Mouse (Mus musculus) embryonic fibroblast, embryonic 13.5 days (primary cell): ENCODE results near the gene Slc31a2.

Source experiments
- CTCF ChIP-seq: IDR thresholded peaks from 2 replicates; pipeline ENCODE4 v1.5.1; 2011; ENCODE audit warnings: mild to moderate bottlenecking, control low read depth, low read length, moderate library complexity, borderline replicate concordance; ENCODE audit not compliant: insufficient read depth
- POLR2A ChIP-seq: IDR thresholded peaks from 2 replicates; pipeline ENCODE4 v1.6.1; 2011; ENCODE audit warnings: low read depth, mild to moderate bottlenecking, control low read depth, low read length, moderate library complexity

DNA sequence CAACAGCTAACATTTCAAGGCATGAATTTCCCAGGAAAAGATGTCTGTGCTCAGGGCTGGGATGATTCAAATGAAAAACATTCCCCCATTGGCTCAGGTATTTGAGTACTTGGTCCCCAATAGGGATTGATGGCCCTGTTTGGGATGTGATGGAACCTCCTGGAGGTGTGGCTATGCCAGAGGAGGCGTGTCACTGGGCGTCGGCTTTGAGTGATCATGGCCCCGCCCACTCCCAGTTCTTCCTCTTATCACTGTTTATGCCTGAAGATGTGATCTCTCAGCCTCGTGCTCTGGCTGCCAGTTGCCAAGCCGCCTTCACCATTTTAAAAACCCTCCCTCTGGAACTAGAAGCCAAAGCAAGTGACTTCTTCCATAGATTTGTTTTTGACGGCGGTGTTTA is 7.8 kb upstream of the Slc31a2 start:
- TF ChIP-seq POLR2A: no peak
- no peak for TF ChIP-seq CTCF
